Mouse (Mus musculus) heart, postnatal 0 days (tissue): Measurements from ENCODE around the gene AL732309.1. TPM values are rescaled to one million over a fixed set of nuclear protein-coding genes. Genes with fewer than 3 reads are reported as not detected.

Source experiments
- ATAC-seq: fragments of 200-750 bp; cut with Nextera tagmentation; 2 replicates; pipeline ENCODE4 v1.8.0; 2017; ENCODE audit warnings: low read depth, moderate number of reproducible peaks, moderate library complexity; ENCODE audit not compliant: insufficient read depth
- DNase-seq: peaks from one replicate; pipeline ENCODE4 v3.0.0-alpha.2; 2016; ENCODE audit warnings: low spot score
- H3K27ac ChIP-seq: fragments of 300-500 bp; sonication (generic); 2 replicates; pipeline ENCODE4 v1.5.1; 2014; ENCODE audit warnings: low read depth, mild to moderate bottlenecking
- H3K27me3 ChIP-seq: fragments of 300-500 bp; sonication (generic); 2 replicates; pipeline ENCODE4 v1.6.1; 2014; ENCODE audit warnings: low read length, mixed read lengths; ENCODE audit not compliant: control insufficient read depth, insufficient read depth
- H3K36me3 ChIP-seq: fragments of 300-500 bp; sonication (generic); replicated peaks from 2 replicates; pipeline ENCODE4 v1.6.1; 2014; ENCODE audit warnings: low read length, mixed read lengths; ENCODE audit not compliant: control insufficient read depth, insufficient read depth
- H3K4me1 ChIP-seq: fragments of 300-500 bp; sonication (generic); 2 replicates; pipeline ENCODE4 v1.6.1; 2014; ENCODE audit warnings: antibody characterized with exemption; ENCODE audit not compliant: control insufficient read depth, insufficient read depth
- H3K4me2 ChIP-seq: fragments of 300-500 bp; sonication (generic); 2 replicates; pipeline ENCODE4 v1.6.1; 2014; ENCODE audit warnings: low read depth, mild to moderate bottlenecking, low read length, moderate library complexity
- H3K4me3 ChIP-seq: fragments of 300-500 bp; sonication (generic); 2 replicates; pipeline ENCODE4 v1.5.1; 2014; ENCODE audit warnings: low read depth, low read length
- H3K9ac ChIP-seq: fragments of 300-500 bp; sonication (generic); replicated peaks from 2 replicates; pipeline ENCODE4 v1.6.1; 2014; ENCODE audit warnings: low read depth, low read length, mixed read lengths
- H3K9me3 ChIP-seq: fragments of 300-500 bp; sonication (generic); replicated peaks from 2 replicates; pipeline ENCODE4 v1.6.1; 2016; ENCODE audit warnings: low read length; ENCODE audit not compliant: control insufficient read depth
- CTCF ChIP-seq: IDR thresholded peaks from 2 replicates; pipeline ENCODE4 v1.5.1; 2016; ENCODE audit warnings: antibody characterized with exemption, control low read depth, low read depth
- EP300 ChIP-seq: IDR thresholded peaks from 2 replicates; pipeline ENCODE4 v1.6.1; 2016; ENCODE audit warnings: antibody characterized with exemption, low read depth
- WGBS: fragments of 180-500 bp; shearing (Covaris S2); extraction: QIAGEN DNeasy Blood & Tissue Kit; methylation state at CpG from one replicate; pipeline ENCODE4 v1.1.7; 2014; 5-methylcytosine and 5-hydroxymethylcytosine counted together
- polyA plus RNA-seq: library from polyadenylated mRNA; unstranded; fragments of >200 nt; fragmentation: Nextera tagmentation; extraction: Ambion mirVana; gene quantifications from 2 replicates; pipeline ENCODE4 v1.2.1, GENCODE M21; 2015
- total RNA-seq: library from RNA; depleted of rRNA; stranded (reverse); fragments of >200 nt; gene quantifications from 2 replicates; pipeline ENCODE4 v1.2.3, GENCODE M21; 2014; ENCODE audit warnings: low replicate concordance

AL732309.1 gene
- total and polyA plus RNA-seq, 2 experiments from 2014 or later = 0.97 to 4.8 TPM

- WGBS = 49% methylated on average over 5 of the region's 5 CpGs
- H3K27ac ChIP-seq = no peak overlapping the region
- H3K4me3 ChIP-seq = no peak overlapping the region
- no peaks in the 10 kb centered on the region for H3K36me3 ChIP-seq
- DNase-seq = no peak
- no peak for ATAC-seq
- no peaks in the 10 kb centered on the region for H3K4me1 ChIP-seq
- no peak overlapping the region for H3K4me2 ChIP-seq
- no peaks in the 10 kb centered on the region for H3K9me3 ChIP-seq
- H3K9ac ChIP-seq = no peak overlapping the region
- no peak for TF ChIP-seq EP300
- no peak for TF ChIP-seq CTCF
- H3K27me3 ChIP-seq = peaks cover 20% of the 10 kb centered on the region
Observed at GRCm38 (mm10) chr2:25234551-25235220, 12.0 kb downstream of the AL732309.1 start.

DNA sequence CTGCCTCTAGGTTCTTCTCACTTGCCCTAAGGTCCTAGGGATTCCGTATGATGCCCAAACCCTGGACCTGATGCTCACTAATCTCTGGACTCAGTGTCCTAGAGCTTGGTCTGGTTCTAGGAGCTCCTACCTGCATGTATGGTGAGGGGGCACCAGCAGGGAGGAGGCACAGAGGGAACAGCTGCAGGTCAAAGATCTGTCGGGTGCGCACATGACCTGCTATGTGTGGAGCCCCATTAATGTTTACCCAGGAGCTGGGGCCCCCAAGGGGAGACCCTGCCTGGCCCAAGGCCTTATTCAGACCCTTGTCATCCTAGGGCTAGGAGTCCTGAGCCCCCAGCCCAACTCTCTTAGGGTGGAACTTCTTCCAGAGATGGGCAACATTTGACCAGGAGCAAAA, 12.6 kb downstream of the AL732309.1 start, which contains the start of gene Slc34a3:
Gene Slc34a3, minus strand, starts transcription at position 315 of the 400 bp plus-strand sequence.
- Histone ChIP-seq H3K36me3 (no peaks in the 10 kb centered on the region), H3K27me3 (peaks cover 15% of the 10 kb centered on the region; the same call in 1 of the 2 replicates)
- TF ChIP-seq EP300 (no peak), CTCF (no peak)

DNA sequence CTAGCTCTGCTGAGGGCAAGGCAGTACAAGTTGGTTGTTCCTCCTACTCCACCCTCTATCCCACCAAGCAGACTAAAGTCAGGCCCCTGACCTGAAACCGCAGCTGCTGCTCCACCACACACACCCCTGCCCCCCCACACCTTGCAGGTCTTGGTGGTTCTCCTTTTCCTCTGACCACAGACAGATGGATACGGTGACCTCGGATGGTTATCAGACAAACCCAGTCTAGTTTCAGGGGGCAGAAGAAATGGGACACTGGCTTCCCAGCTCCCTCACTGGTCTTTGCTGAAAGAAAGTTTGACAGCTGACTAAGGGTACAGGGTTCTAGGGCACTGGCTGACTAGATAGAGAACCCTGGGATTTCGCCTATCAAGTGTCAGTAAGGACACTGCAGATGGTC, 13.2 kb downstream of the AL732309.1 start:
- Histone ChIP-seq H3K9me3 (no peaks in the 10 kb centered on the region), H3K4me2 (no peak overlapping the region), H3K27ac (no peak overlapping the region), H3K4me3 (no peak overlapping the region), H3K4me1 (peaks cover 3% of the 10 kb centered on the region; the same call in 1 of the 2 replicates), H3K27me3 (peaks cover 12% of the 10 kb centered on the region; the same call in 1 of the 2 replicates), H3K36me3 (no peaks in the 10 kb centered on the region), H3K9ac (no peak overlapping the region)
- WGBS = 71% methylated on average over 4 of the region's 4 CpGs
- TF ChIP-seq EP300 = no peak
- no peak for TF ChIP-seq CTCF
- DNase-seq (no peak), ATAC-seq (no peak)

More for the DNA sequence above, 12.6 kb downstream of the AL732309.1 start, which contains the start of gene Slc34a3:
- Histone ChIP-seq H3K9me3 (no peaks in the 10 kb centered on the region), H3K9ac (no peak within 1 kb of the TSS), H3K27ac (no peak within 1 kb of the TSS), H3K4me1 (no peaks in the 10 kb centered on the region), H3K4me2 (no peak within 1 kb of the TSS), H3K4me3 (no peak within 1 kb of the TSS)
- ATAC-seq = no peak
- 64% methylated on average over 3 of the region's 3 CpGs for WGBS
- DNase-seq = no peak

- WGBS = 47% methylated on average over 12 of the region's 12 CpGs
- H3K36me3 ChIP-seq = no peaks in the 10 kb centered on the region
- no peak overlapping the region for H3K27ac ChIP-seq
- no peaks in the 10 kb centered on the region for H3K9me3 ChIP-seq
- ATAC-seq = no peak
- H3K9ac ChIP-seq = no peak overlapping the region
- DNase-seq = no peak
- H3K4me1 ChIP-seq = peaks cover 9% of the 10 kb centered on the region
- peaks cover 9% of the 10 kb centered on the region; the same call in 1 of the 2 replicates for H3K27me3 ChIP-seq
- no peak overlapping the region for H3K4me3 ChIP-seq
- H3K4me2 ChIP-seq = no peak overlapping the region
- TF ChIP-seq CTCF (no peak), EP300 (no peak)
Observed at GRCm38 (mm10) chr2:25231038-25231437, 15.6 kb downstream of the AL732309.1 start.

DNA sequence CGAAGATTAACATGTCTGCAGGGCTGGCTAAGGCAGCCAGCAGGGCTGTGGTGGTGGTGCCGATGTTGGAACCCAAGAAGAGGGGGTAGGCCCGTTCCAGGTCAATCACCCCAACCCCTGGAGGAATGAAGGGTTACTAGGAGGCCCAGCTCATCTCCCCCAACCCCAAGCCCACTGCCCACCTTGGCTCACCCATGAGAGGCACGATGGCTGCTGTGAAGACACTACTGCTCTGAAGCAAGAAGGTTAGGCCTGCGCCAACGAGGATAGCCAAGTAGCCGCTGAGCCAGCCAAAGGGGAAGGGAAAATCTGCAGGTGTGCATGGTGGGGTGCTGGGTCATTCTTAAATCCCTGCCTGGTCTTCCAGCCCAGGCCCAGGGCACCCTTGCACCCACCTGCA, 16.1 kb downstream of the AL732309.1 start:
- ATAC-seq (no peak), DNase-seq (no peak)
- WGBS = 62% methylated on average over 7 of the region's 7 CpGs
- peaks cover 13% of the 10 kb centered on the region for H3K4me1 ChIP-seq
- TF ChIP-seq EP300 (no peak), CTCF (no peak)
- H3K9ac ChIP-seq = no peak overlapping the region
- peaks cover 8% of the 10 kb centered on the region; the same call in 1 of the 2 replicates for H3K27me3 ChIP-seq
- no peaks in the 10 kb centered on the region for H3K36me3 ChIP-seq
- H3K9me3 ChIP-seq = no peaks in the 10 kb centered on the region
- H3K4me3 ChIP-seq = no peak overlapping the region
- H3K4me2 ChIP-seq = no peak overlapping the region
- no peak overlapping the region for H3K27ac ChIP-seq
